Mouse (Mus musculus) liver, embryonic 13.5 days (tissue): Measurements from ENCODE around the gene Pcbp4. TPM values are rescaled to one million over a fixed set of nuclear protein-coding genes. Genes with fewer than 3 reads are reported as not detected.

Experiments used
- ATAC-seq: fragments of 200-750 bp; cut with Nextera tagmentation; 2 replicates; pipeline ENCODE4 v1.8.0; 2017; ENCODE audit warnings: low read depth, mild to moderate bottlenecking, moderate number of reproducible peaks, moderate library complexity
- DNase-seq: peaks from one replicate; pipeline ENCODE4 v3.0.0; 2022
- H3K27ac ChIP-seq: fragments of 300-500 bp; sonication (generic); 2 replicates; pipeline ENCODE4 v1.5.1; 2015; ENCODE audit warnings: moderate library complexity, mild to moderate bottlenecking, inconsistent platforms
- H3K27me3 ChIP-seq: fragments of 300-500 bp; sonication (generic); 2 replicates; pipeline ENCODE4 v1.6.1; 2015; ENCODE audit warnings: mild to moderate bottlenecking, inconsistent platforms
- H3K36me3 ChIP-seq: fragments of 300-500 bp; sonication (generic); 2 replicates; pipeline ENCODE4 v1.6.1; 2015; ENCODE audit warnings: mild to moderate bottlenecking, inconsistent platforms
- H3K4me1 ChIP-seq: fragments of 300-500 bp; sonication (generic); replicated peaks from 2 replicates; pipeline ENCODE4 v1.6.1; 2015; ENCODE audit warnings: inconsistent platforms
- H3K4me2 ChIP-seq: fragments of 300-500 bp; sonication (generic); 2 replicates; pipeline ENCODE4 v1.6.1; 2015; ENCODE audit warnings: inconsistent platforms, mild to moderate bottlenecking, moderate library complexity
- H3K4me3 ChIP-seq: fragments of 300-500 bp; sonication (generic); replicated peaks from 2 replicates; pipeline ENCODE4 v1.5.1; 2015; ENCODE audit warnings: mild to moderate bottlenecking, inconsistent platforms
- H3K9ac ChIP-seq: fragments of 300-500 bp; sonication (generic); 2 replicates; pipeline ENCODE4 v1.6.1; 2015; ENCODE audit warnings: mild to moderate bottlenecking, inconsistent platforms
- H3K9me3 ChIP-seq: fragments of 300-500 bp; sonication (generic); replicated peaks from 2 replicates; pipeline ENCODE4 v1.6.1; 2016; ENCODE audit warnings: inconsistent platforms
- WGBS: fragments of 180-500 bp; shearing (Covaris S2); methylation state at CpG from one replicate; pipeline ENCODE4 v1.1.7; 2015; ENCODE audit not compliant: insufficient replicate concordance; 5-methylcytosine and 5-hydroxymethylcytosine counted together
- polyA plus RNA-seq: library from polyadenylated mRNA; unstranded; fragments of >200 nt; fragmentation: Nextera tagmentation; extraction: Ambion mirVana; gene quantifications from 2 replicates; pipeline ENCODE4 v1.2.1, GENCODE M21; 2015

Gene Pcbp4
- polyA plus RNA-seq, 1 experiment from 2014 or later, result 12.7 TPM

DNA sequence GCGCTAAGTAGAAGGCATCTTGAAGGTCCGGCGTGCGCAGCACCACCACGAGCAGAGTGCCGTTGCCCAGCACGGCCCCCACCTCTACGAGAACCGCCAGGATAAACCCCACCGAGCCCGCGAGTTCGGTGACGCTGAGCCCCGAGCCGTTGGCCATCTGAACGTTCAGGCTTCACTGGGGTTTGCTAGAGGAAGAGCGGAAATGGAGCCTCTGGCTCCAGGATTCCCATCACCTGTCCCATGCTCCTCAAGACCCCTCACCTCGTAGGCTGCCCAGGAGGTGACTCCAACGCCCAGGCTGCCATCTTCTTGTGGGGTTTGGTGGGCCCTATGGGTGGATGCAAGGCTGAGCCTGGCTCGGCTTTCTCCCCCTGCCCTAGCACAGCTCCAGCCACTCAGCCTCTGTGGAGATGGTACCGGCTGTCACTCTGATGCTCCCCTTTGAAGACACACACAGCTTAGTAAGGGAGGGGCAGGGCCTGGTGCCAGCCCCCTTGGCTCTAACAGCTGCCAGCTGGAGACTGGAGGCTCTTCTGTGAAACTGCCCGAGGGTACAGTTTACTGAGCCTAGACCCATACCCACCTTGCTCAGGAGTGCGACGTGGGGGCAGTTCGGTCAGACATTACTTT lies 12.6 kb downstream of the Pcbp4 start, which contains the start of gene Gpr62:
TSS of gene Gpr62 (minus strand) at position 368 of the 630 bp plus-strand sequence.
- Histone ChIP-seq H3K27me3 (peaks cover 40% of the 10 kb centered on the region), H3K36me3 (peaks cover 6% of the 10 kb centered on the region), H3K4me2 (peak within 1 kb of the TSS; percentile 76), H3K9ac (peak within 1 kb of the TSS; percentile 39; the same call in 1 of the 2 replicates), H3K4me1 (peaks cover 21% of the 10 kb centered on the region), H3K9me3 (no peaks in the 10 kb centered on the region), H3K4me3 (peak within 1 kb of the TSS; percentile 59), H3K27ac (no peak within 1 kb of the TSS)
- 35% methylated on average over 26 of the region's 26 CpGs for WGBS
- no peak for DNase-seq
- ATAC-seq, result no peak

DNA sequence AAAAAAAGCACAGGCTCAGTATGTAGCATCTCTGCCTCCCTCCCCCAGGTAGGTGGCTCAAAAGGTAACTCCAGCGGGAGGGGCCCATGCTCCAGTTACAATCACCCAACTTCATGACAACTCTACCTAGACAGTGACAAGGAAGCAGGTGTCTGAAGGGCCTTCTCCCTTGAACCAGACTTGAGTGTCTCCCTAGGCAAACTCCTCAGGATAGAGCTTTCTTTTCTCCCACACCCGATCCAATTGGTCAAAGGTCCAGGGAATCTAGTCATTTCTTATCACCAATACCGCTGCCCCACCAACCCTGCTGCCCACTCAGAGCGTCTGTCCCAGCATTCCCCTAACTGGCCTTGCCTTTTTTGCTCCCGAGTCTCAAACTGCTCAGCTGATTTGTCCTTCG lies 13.6 kb downstream of the Pcbp4 start:
- peaks cover 40% of the 10 kb centered on the region for H3K27me3 ChIP-seq

DNA sequence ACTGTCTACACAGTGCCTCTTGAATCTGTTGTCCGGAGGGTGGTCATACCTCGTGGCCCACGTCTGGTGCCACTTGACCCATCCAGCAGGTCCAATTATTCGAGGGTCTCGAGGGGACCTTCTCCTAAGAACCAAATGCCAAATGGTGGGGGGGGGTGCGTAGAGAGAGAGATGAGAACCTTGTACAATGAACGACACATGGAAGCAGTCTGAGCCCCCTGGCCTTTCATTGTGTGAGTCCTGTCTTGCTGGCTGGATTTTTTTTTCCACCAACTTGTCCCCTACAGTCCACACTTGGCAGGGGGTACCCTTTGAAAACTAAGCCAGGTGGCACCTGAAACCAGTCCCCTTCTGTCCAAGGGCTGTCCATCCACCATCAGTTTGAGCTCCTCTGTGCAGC lies 14.7 kb downstream of the Pcbp4 start:
- 59% methylated on average over 7 of the region's 7 CpGs for WGBS
- DNase-seq (no peak), ATAC-seq (no peak)
- H3K9ac ChIP-seq, result no peak overlapping the region
- H3K36me3 ChIP-seq, result no peaks in the 10 kb centered on the region
- no peak overlapping the region for H3K4me2 ChIP-seq
- peaks cover 40% of the 10 kb centered on the region for H3K27me3 ChIP-seq
- no peak overlapping the region for H3K27ac ChIP-seq
- no peaks in the 10 kb centered on the region for H3K9me3 ChIP-seq
- no peak overlapping the region for H3K4me3 ChIP-seq
- peaks cover 21% of the 10 kb centered on the region for H3K4me1 ChIP-seq

More for the DNA sequence above, 13.6 kb downstream of the Pcbp4 start:
- peaks cover 21% of the 10 kb centered on the region for H3K4me1 ChIP-seq
- H3K36me3 ChIP-seq, result peaks cover 6% of the 10 kb centered on the region; the same call in 1 of the 2 replicates
- ATAC-seq, result no peak
- H3K9me3 ChIP-seq, result no peaks in the 10 kb centered on the region
- WGBS, result 68% methylated on average over 6 of the region's 6 CpGs
- H3K27ac ChIP-seq, result no peak overlapping the region
- H3K9ac ChIP-seq, result no peak overlapping the region
- no peak for DNase-seq
- H3K4me3 ChIP-seq, result no peak overlapping the region
- H3K4me2 ChIP-seq, result no peak overlapping the region

DNA sequence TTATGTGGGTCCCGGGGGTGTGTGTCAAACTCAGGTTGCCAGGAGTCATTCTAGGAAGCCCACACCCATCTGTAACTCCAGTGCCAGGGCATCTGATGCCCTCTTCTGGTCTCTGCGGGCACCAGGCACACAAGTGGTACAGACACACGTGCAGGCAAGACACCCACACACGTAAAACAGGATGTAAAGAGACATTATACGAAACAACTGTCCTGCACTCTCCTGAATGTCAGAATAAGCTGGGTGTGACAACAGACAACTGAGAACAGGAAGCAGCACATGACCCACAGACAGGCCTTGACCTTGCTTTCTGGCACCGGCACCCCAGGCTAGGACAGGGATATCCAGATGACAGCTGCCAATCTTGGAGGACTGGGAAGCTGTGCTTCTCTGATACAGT lies 16.2 kb downstream of the Pcbp4 start:
- no peaks in the 10 kb centered on the region for H3K36me3 ChIP-seq
- no peak overlapping the region for H3K4me2 ChIP-seq
- H3K9me3 ChIP-seq, result no peaks in the 10 kb centered on the region
- H3K4me1 ChIP-seq, result peaks cover 24% of the 10 kb centered on the region
- ATAC-seq, result no peak
- no peak overlapping the region for H3K4me3 ChIP-seq
- no peak overlapping the region for H3K27ac ChIP-seq
- WGBS, result 43% methylated on average over 6 of the region's 6 CpGs
- peaks cover 27% of the 10 kb centered on the region for H3K27me3 ChIP-seq
- H3K9ac ChIP-seq, result no peak overlapping the region
- DNase-seq, result no peak

DNA sequence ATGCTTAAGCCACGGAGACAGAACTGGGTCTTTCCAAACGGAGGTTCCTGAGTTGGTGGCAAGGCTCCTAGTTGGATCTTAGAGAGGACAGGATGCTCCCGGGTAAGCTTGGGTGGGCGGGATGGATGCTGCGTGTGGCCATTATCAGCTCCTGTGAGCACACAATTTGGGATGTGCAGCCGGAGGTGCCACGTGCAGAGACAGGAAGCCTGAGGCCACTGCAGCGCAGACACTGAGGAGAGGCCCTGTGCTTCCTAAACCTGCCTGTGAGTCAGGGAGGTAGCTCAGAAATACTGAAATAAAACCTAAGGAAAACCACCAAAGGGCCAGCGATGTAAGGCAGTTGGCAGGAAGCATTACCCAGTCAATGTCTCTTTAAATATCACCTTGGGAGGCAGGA lies 16.7 kb downstream of the Pcbp4 start:
- no peak overlapping the region for H3K4me2 ChIP-seq
- WGBS, result 38% methylated on average over 9 of the region's 9 CpGs
- peaks cover 24% of the 10 kb centered on the region for H3K4me1 ChIP-seq
- H3K27ac ChIP-seq, result no peak overlapping the region
- no peaks in the 10 kb centered on the region for H3K9me3 ChIP-seq
- no peak overlapping the region for H3K9ac ChIP-seq
- no peak overlapping the region for H3K4me3 ChIP-seq
- DNase-seq (no peak), ATAC-seq (no peak)
- peaks cover 22% of the 10 kb centered on the region for H3K27me3 ChIP-seq
- H3K36me3 ChIP-seq, result no peaks in the 10 kb centered on the region

DNA sequence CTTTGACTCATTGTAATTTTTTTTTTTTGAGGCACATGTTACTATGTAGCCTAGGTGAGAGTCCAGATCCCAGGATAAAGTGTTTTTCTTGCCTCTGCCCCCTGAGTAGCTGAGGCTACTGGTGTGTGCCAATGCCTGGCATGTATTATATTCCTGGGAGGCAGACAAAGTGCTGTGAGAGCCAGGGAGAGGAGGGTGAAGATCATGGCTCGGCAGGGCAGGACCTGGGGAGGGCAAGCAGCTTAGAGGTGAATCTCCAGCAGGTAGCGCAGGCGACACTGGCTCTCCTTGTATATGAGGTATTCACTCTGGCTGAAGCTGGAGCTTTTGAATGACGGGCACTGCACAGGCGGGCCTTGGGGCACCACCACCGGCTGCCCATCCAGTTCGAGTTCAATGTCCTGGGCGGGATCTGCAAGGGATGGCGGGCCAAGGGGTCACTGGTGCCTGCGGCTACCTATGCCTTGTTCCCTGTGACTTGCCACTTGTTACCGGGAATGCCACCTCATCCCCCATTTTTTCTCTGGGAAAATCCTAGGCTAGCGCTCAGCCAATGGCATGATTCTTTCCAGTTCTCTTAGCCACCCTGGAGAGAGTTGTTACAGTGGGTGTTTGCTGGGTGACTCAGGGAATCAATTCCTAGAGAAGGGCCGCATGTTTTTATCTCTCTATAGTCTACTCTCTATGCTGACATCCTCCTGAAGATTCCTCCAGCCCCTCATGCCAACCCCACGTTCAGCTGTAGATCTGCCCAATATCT lies 18.1 kb downstream of the Pcbp4 start:
- peaks cover 8% of the 10 kb centered on the region for H3K27me3 ChIP-seq
- H3K4me2 ChIP-seq, result 0 out of 2 replicates have a peak overlapping the region, but pooled peaks have one; percentile 13
- H3K36me3 ChIP-seq, result no peaks in the 10 kb centered on the region
- ATAC-seq (no peak), DNase-seq (no peak)
- H3K9me3 ChIP-seq, result no peaks in the 10 kb centered on the region
- no peak overlapping the region for H3K27ac ChIP-seq
- peaks cover 27% of the 10 kb centered on the region for H3K4me1 ChIP-seq
- H3K4me3 ChIP-seq, result no peak overlapping the region
- 68% methylated on average over 14 of the region's 14 CpGs for WGBS
- H3K9ac ChIP-seq, result no peak overlapping the region

DNA sequence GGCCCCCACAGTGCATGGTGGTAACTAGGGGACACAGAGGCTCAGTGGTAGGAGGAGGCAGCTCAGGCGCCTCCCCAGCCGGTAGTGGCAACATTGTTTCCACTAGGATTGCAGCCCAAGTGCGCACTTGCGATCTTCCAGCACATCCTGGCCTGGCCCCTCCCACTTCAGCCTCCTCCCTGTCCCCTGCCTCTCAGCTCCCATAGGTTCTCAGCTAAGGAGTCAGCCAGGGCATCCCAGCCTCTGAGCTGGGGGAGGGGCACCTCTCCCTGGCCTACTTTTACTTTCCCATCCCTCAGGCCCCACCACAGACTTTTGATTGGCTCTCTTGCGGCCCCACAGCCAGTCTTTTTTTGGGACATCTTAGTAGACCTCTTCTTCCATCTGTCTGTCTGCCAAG lies 18.8 kb downstream of the Pcbp4 start:
- peaks cover 3% of the 10 kb centered on the region; the same call in 1 of the 2 replicates for H3K27me3 ChIP-seq
- WGBS, result 42% methylated on average over 5 of the region's 5 CpGs
- DNase-seq (peak; percentile 1), ATAC-seq (no peak)
- H3K4me3 ChIP-seq, result no peak overlapping the region
- H3K27ac ChIP-seq, result no peak overlapping the region
- no peaks in the 10 kb centered on the region for H3K9me3 ChIP-seq
- H3K4me1 ChIP-seq, result peaks cover 33% of the 10 kb centered on the region
- no peaks in the 10 kb centered on the region for H3K36me3 ChIP-seq
- 0 out of 2 replicates have a peak overlapping the region, but pooled peaks have one; percentile 13 for H3K4me2 ChIP-seq
- H3K9ac ChIP-seq, result no peak overlapping the region

DNA sequence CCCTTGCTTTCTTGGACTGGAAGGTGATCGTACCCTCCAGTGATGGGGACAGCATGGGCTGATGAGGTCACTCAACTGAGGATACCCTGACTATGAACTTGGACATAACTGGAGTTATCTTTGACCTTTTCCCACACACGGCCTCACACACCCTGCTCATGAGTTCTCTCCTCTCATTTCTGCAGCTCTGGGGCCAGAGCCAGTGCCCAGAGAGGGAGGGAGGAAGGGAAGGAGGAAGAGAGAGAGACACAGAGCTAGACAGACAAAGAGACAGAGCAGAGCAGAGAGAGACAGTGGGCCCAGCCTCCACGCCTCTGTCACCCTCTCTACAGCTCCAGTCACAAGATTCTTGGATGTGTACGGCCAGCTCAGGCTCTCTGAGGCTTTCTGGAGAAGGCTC lies 19.2 kb downstream of the Pcbp4 start:
- H3K9ac ChIP-seq, result no peak overlapping the region

DNA sequence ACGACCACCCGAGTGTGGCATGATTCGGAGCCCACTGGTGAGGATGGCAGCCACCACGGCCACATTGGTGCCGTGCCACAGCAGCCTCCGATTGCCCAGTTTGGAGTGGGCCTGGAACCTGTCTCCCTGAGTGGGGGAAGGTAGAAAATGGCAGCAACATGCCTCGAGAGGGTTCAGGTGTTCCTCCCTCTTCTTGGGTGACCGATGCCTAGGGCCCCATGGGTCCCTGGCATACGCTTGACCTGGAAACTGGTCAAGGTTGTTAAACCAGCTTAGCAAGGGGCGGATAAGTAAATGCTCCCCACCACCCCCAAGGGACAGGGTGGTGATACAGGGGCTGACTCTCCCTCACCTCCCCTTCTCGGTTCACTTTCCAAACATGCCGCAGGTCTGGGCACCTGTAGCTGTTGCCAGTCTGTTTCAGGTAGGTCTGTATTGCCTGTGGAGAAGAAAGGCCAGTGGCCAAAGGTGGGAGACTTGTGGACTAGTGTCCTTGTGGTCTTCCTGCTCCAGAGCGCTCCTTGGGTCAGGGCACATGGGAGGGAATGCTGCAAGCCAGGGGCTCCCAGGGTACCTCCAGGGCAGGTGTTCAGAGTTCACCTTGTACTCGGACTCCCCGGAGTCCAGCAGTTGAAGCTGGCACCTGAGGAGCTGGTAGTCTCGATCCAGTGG lies 20.1 kb downstream of the Pcbp4 start:
- DNase-seq, result peak; percentile 0

More for the DNA sequence above, 19.2 kb downstream of the Pcbp4 start:
- Histone ChIP-seq H3K27ac (no peak overlapping the region), H3K4me2 (no peak overlapping the region), H3K4me1 (peaks cover 35% of the 10 kb centered on the region), H3K4me3 (no peak overlapping the region), H3K36me3 (no peaks in the 10 kb centered on the region), H3K27me3 (no peaks in the 10 kb centered on the region), H3K9me3 (no peaks in the 10 kb centered on the region)
- no peak for ATAC-seq
- DNase-seq, result no peak
- 57% methylated on average over 4 of the region's 4 CpGs for WGBS

DNA sequence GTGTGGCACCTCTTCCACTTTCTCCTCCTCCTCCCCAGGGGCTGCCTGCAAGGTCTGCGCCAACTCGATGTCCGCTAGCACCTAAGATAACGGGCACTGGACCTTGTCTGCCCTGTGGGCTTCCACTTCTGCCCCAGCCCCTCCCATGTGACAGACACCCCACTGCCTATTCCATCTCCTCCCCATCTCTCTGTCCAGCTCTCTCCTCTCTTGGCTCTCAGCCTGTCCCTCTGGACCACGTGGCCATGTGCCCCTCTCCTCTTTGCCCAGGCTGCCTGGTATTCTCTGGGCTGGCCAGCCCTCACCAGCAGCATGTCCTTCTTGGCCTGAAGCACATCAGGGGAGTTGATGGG lies 20.6 kb downstream of the Pcbp4 start:
- H3K9ac ChIP-seq, result no peak overlapping the region
- H3K4me2 ChIP-seq, result no peak overlapping the region
- 78% methylated on average over 5 of the region's 5 CpGs for WGBS
- DNase-seq (peak; percentile 1), ATAC-seq (no peak)
- no peak overlapping the region for H3K4me3 ChIP-seq
- peaks cover 49% of the 10 kb centered on the region for H3K4me1 ChIP-seq
- no peaks in the 10 kb centered on the region for H3K9me3 ChIP-seq
- H3K36me3 ChIP-seq, result no peaks in the 10 kb centered on the region
- no peaks in the 10 kb centered on the region for H3K27me3 ChIP-seq
- H3K27ac ChIP-seq, result no peak overlapping the region

More for the DNA sequence above, 20.1 kb downstream of the Pcbp4 start:
- ATAC-seq, result no peak
- H3K9ac ChIP-seq, result no peak overlapping the region
- no peak overlapping the region for H3K27ac ChIP-seq
- WGBS, result 79% methylated on average over 16 of the region's 16 CpGs
- H3K9me3 ChIP-seq, result no peaks in the 10 kb centered on the region
- H3K4me2 ChIP-seq, result no peak overlapping the region
- no peaks in the 10 kb centered on the region for H3K36me3 ChIP-seq
- no peaks in the 10 kb centered on the region for H3K27me3 ChIP-seq
- H3K4me1 ChIP-seq, result peaks cover 44% of the 10 kb centered on the region
- H3K4me3 ChIP-seq, result no peak overlapping the region

DNA sequence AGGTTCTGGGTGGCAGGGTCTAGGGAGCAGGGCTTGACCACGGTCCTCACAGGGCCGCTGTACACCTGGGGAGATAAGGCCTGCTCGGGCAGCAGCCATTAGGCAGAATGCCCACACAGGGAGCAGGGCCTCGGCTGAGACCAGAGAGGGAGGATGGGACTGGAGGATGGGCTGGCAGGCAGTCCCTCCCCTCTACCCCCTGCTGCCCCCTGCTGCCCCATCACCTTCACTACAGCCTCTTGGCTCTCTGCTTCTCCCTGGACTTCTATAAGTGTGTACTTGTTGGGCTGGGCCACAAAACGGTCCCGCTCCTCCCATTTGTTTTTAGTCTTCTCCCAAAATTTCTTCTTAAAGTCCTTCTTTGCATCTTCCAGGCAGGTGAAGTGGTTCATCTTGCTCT lies 21.4 kb downstream of the Pcbp4 start:
- WGBS, result 4% methylated on average over 6 of the region's 6 CpGs
- H3K9ac ChIP-seq, result 0 out of 2 replicates have a peak overlapping the region, but pooled peaks have one; percentile 10
- H3K4me1 ChIP-seq, result peaks cover 56% of the 10 kb centered on the region
- no peak overlapping the region for H3K4me2 ChIP-seq
- H3K27ac ChIP-seq, result no peak overlapping the region
- no peaks in the 10 kb centered on the region for H3K9me3 ChIP-seq
- peaks cover under 1% of the 10 kb centered on the region; the same call in 1 of the 2 replicates for H3K36me3 ChIP-seq
- ATAC-seq (no peak), DNase-seq (peak; percentile 61)
- no peaks in the 10 kb centered on the region for H3K27me3 ChIP-seq
- no peak overlapping the region for H3K4me3 ChIP-seq
